Mouse (Mus musculus) neutrophil, adult 65 days (primary cell): ENCODE data around the gene Lrrc14b. TPM values are rescaled to one million over a fixed set of nuclear protein-coding genes. Genes with fewer than 3 reads are reported as not detected.

ENCODE experiments used
- total RNA-seq: library from RNA; stranded (reverse); gene quantifications from 2 replicates; pipeline ENCODE4 v1.2.4, GENCODE M21; 2023

The Lrrc14b gene
- not detected in 2 replicates for total RNA-seq

GRCm38 (mm10) chr13:74363859-74364235 lies at the start of gene Lrrc14b:
TSS of gene Lrrc14b (minus strand) at chr13:74364005.

GRCm38 (mm10) chr13:74399298-74399839 lies 35.6 kb upstream of the Lrrc14b start, which contains the start of gene Ftl1-ps1:
TSS of gene Ftl1-ps1 (plus strand) at chr13:74399694.

GRCm38 (mm10) chr13:74390371-74390990 lies 26.7 kb upstream of the Lrrc14b start, which contains the start of gene Zfp72:
TSS of gene Zfp72 (minus strand) at chr13:74390836.

GRCm38 (mm10) chr13:74349566-74350434 lies 14.0 kb downstream of the Lrrc14b start, which contains the start of the genes Sdha and Ccdc127:
TSS of gene Sdha (minus strand) at chr13:74350280.
TSS of gene Ccdc127 (plus strand) at chr13:74350309.

GRCm38 (mm10) chr13:74317170-74317849 lies 46.5 kb downstream of the Lrrc14b start, which contains the start of gene Pdcd6:
TSS of gene Pdcd6 (minus strand) at chr13:74317580.

Other genes starting within 250 kb of the Lrrc14b start
- gene Slc9a3, start 242.5 kb downstream of the Lrrc14b start, total RNA-seq: not detected in 2 replicates
- gene Exoc3, start 155.3 kb downstream of the Lrrc14b start, total RNA-seq: 36.2 and 44.6 TPM in 2 replicates
- 0.14 TPM in 1 of 2 replicates, not detected in the other for gene Ahrr, start 71.7 kb downstream of the Lrrc14b start, total RNA-seq
- 93.2 and 103 TPM in 2 replicates for gene Pdcd6, start 46.4 kb downstream of the Lrrc14b start, total RNA-seq
- gene Sdha, start 13.7 kb downstream of the Lrrc14b start, total RNA-seq: 66.5 and 70.9 TPM in 2 replicates
- gene Ccdc127, start 13.7 kb downstream of the Lrrc14b start, total RNA-seq: 11.6 and 14.7 TPM in 2 replicates
- 0.16 and 0.19 TPM in 2 replicates for gene Zfp72, start 26.8 kb upstream of the Lrrc14b start, total RNA-seq
- 1,772 and 1,811 TPM in 2 replicates for gene Ftl1-ps1, start 35.7 kb upstream of the Lrrc14b start, total RNA-seq
- 4.7 and 5.0 TPM in 2 replicates for gene Zfp825, start 130.0 kb upstream of the Lrrc14b start, total RNA-seq